Mouse (Mus musculus): ENCODE measurements at regions not wholly inside any gene's neighbourhood (a gene's known extent, or its start where the extent isn't known, plus 50 kb on each side); places are given as distances from the start of the nearest gene placed in this dataset.

DNA sequence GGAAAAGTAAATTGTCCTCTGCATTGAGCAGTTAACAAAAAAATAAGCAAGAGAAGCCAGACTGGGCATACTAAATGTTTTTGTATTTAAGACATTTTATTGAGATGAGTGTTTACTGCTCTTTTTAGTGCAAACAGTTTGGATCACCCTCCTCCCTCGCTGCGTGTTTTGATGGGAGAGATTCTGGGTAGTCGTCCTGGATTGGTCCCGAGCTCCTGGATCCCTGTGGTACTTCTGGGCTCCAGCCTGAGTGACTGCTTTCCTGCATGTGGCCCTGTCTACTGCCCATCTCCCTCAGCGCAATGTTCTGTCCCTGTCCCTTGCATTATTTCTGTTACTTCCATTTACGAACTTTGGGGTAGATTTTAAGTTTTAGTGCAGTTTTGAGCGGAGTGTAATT is 179.9 kb upstream of the Tle4 start:
- H3K27ac ChIP-seq: no peak overlapping the region
- no peaks in the 10 kb centered on the region for H3K9me3 ChIP-seq
- no peak for ATAC-seq (ENCODE audit: borderline replicate concordance, extremely low read depth, low FRiP score, low TSS enrichment)
- H3K4me2 ChIP-seq: no peak overlapping the region
- peaks cover 34% of the 10 kb centered on the region; the same call in 1 of the 2 replicates for H3K27me3 ChIP-seq
- no peak overlapping the region for H3K4me3 ChIP-seq
- H3K36me3 ChIP-seq: no peaks in the 10 kb centered on the region
- WGBS: 31% methylated on average over 7 of the region's 7 CpGs
- no peaks in the 10 kb centered on the region for H3K4me1 ChIP-seq
- H3K9ac ChIP-seq: no peak overlapping the region

GRCm38 (mm10) chr19:14777198-14777597 is 179.3 kb upstream of the Tle4 start:
- Histone ChIP-seq H3K27me3 (peaks cover 30% of the 10 kb centered on the region; the same call in 1 of the 2 replicates), H3K9ac (no peak overlapping the region), H3K27ac (no peak overlapping the region), H3K9me3 (no peaks in the 10 kb centered on the region), H3K4me1 (no peaks in the 10 kb centered on the region), H3K4me2 (no peak overlapping the region), H3K4me3 (no peak overlapping the region), H3K36me3 (no peaks in the 10 kb centered on the region)
- ATAC-seq (ENCODE audit: borderline replicate concordance, extremely low read depth, low FRiP score, low TSS enrichment): no peak
- WGBS: 13% methylated on average over 10 of the region's 10 CpGs

GRCm38 (mm10) chr19:14776791-14777190 is 178.9 kb upstream of the Tle4 start:
- peaks cover 29% of the 10 kb centered on the region; the same call in 1 of the 2 replicates for H3K27me3 ChIP-seq
- H3K36me3 ChIP-seq: no peaks in the 10 kb centered on the region
- 67% methylated on average over 5 of the region's 5 CpGs for WGBS
- ATAC-seq (ENCODE audit: borderline replicate concordance, extremely low read depth, low FRiP score, low TSS enrichment): no peak
- no peaks in the 10 kb centered on the region for H3K9me3 ChIP-seq
- no peak overlapping the region for H3K27ac ChIP-seq
- no peak overlapping the region for H3K9ac ChIP-seq
- no peak overlapping the region for H3K4me3 ChIP-seq
- H3K4me2 ChIP-seq: no peak overlapping the region
- no peaks in the 10 kb centered on the region for H3K4me1 ChIP-seq

- Histone ChIP-seq H3K9me3 (no peaks in the 10 kb centered on the region), H3K27me3 (peaks cover 13% of the 10 kb centered on the region; the same call in 1 of the 2 replicates), H3K4me1 (no peaks in the 10 kb centered on the region), H3K27ac (no peak overlapping the region), H3K4me2 (no peak overlapping the region), H3K9ac (no peak overlapping the region), H3K4me3 (no peak overlapping the region), H3K36me3 (no peaks in the 10 kb centered on the region)
- no peak for ATAC-seq (ENCODE audit: borderline replicate concordance, extremely low read depth, low FRiP score, low TSS enrichment)
- 67% methylated on average over 2 of the region's 2 CpGs for WGBS
Measured at GRCm38 (mm10) chr19:14772794-14773193, 174.9 kb upstream of the Tle4 start.

DNA sequence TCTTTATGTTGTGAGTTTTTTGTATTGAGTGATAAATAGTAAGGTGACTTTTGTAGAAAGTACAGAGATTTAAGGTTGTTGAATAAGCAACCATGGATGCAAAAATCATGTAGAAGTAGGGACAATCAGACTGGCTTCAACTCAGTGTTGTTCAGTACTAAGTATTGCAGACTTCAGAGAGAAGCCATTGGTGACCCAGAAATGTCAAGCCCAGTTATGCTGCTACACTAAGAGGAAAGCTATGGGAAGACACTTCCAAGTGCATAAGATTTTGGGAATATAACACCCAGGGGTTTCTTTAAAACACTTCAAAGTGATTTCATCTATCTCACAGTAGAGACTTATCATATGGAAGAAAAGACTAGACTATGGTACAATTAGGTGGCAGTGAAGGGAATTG is 154.8 kb upstream of the Tle4 start:
- no peaks in the 10 kb centered on the region for H3K4me1 ChIP-seq
- no peaks in the 10 kb centered on the region for H3K9me3 ChIP-seq
- ATAC-seq (ENCODE audit: borderline replicate concordance, extremely low read depth, low FRiP score, low TSS enrichment): no peak

DNA sequence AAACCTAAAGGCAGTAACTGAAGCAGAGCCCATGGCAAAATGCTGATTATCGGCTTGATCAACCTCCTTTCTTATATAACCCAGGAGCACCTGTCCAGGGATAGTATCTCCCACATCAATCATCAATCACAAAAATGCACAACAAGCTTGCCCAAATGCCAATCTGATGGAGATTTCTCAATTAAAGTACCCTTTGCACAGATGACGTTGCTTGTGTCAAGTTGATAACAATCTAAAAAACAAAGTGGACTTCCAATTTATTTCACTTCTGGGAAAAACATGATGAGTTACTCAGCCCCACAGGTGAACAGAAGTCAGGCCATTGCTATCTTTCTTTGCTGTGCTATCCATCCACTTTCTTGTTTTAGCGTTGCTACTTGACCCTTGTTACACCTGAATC is 144.5 kb upstream of the Tle4 start:
- H3K9me3 ChIP-seq: no peaks in the 10 kb centered on the region
- no peak overlapping the region for H3K4me2 ChIP-seq
- no peaks in the 10 kb centered on the region for H3K36me3 ChIP-seq
- no peak for ATAC-seq (ENCODE audit: borderline replicate concordance, extremely low read depth, low FRiP score, low TSS enrichment)
- H3K4me3 ChIP-seq: no peak overlapping the region
- H3K27me3 ChIP-seq: peaks cover 23% of the 10 kb centered on the region
- H3K9ac ChIP-seq: no peak overlapping the region
- no peak overlapping the region for H3K27ac ChIP-seq
- WGBS: 82% methylated on average over 3 of the region's 3 CpGs
- H3K4me1 ChIP-seq: no peaks in the 10 kb centered on the region

More for the DNA sequence above, 154.8 kb upstream of the Tle4 start:
- Histone ChIP-seq H3K27me3 (peaks cover 6% of the 10 kb centered on the region; the same call in 1 of the 2 replicates), H3K4me3 (no peak overlapping the region), H3K27ac (no peak overlapping the region), H3K9ac (no peak overlapping the region), H3K36me3 (no peaks in the 10 kb centered on the region), H3K4me2 (no peak overlapping the region)

- no peak overlapping the region for H3K4me2 ChIP-seq
- no peak overlapping the region for H3K9ac ChIP-seq
- H3K36me3 ChIP-seq: no peaks in the 10 kb centered on the region
- ATAC-seq (ENCODE audit: borderline replicate concordance, extremely low read depth, low FRiP score, low TSS enrichment): no peak
- 91% methylated on average over 1 of the region's 1 CpGs for WGBS
- no peaks in the 10 kb centered on the region for H3K4me1 ChIP-seq
- no peaks in the 10 kb centered on the region for H3K9me3 ChIP-seq
- no peak overlapping the region for H3K27ac ChIP-seq
- H3K27me3 ChIP-seq: peaks cover 12% of the 10 kb centered on the region; the same call in 1 of the 2 replicates
- no peak overlapping the region for H3K4me3 ChIP-seq
Measured at GRCm38 (mm10) chr19:14740936-14741335, 143.1 kb upstream of the Tle4 start.

GRCm38 (mm10) chr19:14740139-14740538 is 142.3 kb upstream of the Tle4 start:
- peak; percentile 98 for ATAC-seq (ENCODE audit: borderline replicate concordance, extremely low read depth, low FRiP score, low TSS enrichment)
- H3K4me3 ChIP-seq: no peak overlapping the region
- H3K36me3 ChIP-seq: no peaks in the 10 kb centered on the region

DNA sequence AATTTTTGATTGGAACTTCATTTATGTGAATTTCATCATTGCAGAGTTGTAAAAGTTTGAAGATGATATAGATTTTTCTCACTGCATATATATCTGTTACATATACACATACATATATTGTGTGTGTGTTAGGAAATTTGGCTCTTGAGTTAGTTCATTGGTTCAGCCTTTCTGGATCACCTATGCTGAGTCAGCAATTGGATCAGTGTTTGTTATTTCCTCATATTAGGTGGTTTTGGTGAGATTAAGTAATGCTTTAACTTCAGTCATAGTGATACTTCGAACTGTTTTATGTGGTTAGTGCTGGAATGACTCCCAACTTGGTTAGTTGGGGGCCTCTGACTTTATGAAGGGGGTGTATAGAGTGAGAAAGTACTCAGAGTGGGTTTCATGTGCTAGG is 138.7 kb upstream of the Tle4 start:
- no peaks in the 10 kb centered on the region for H3K36me3 ChIP-seq
- H3K4me3 ChIP-seq: no peak overlapping the region
- H3K27me3 ChIP-seq: peaks cover 4% of the 10 kb centered on the region; the same call in 1 of the 2 replicates
- no peaks in the 10 kb centered on the region for H3K9me3 ChIP-seq
- no peak overlapping the region for H3K27ac ChIP-seq
- H3K9ac ChIP-seq: no peak overlapping the region
- no peak overlapping the region for H3K4me2 ChIP-seq
- ATAC-seq (ENCODE audit: borderline replicate concordance, extremely low read depth, low FRiP score, low TSS enrichment): no peak
- H3K4me1 ChIP-seq: no peaks in the 10 kb centered on the region
- WGBS: 90% methylated on average over 1 of the region's 1 CpGs

More at GRCm38 (mm10) chr19:14740139-14740538, 142.3 kb upstream of the Tle4 start:
- 66% methylated on average over 1 of the region's 1 CpGs for WGBS
- Histone ChIP-seq H3K4me1 (no peaks in the 10 kb centered on the region), H3K4me2 (no peak overlapping the region), H3K27me3 (peaks cover 9% of the 10 kb centered on the region; the same call in 1 of the 2 replicates), H3K27ac (no peak overlapping the region), H3K9me3 (no peaks in the 10 kb centered on the region), H3K9ac (no peak overlapping the region)

GRCm38 (mm10) chr19:14725329-14725728 is 127.5 kb upstream of the Tle4 start:
- Histone ChIP-seq H3K27ac (no peak overlapping the region), H3K9me3 (no peaks in the 10 kb centered on the region), H3K27me3 (0 out of 2 replicates have a peak, but pooled peaks cover 9% of the 10 kb centered on the region), H3K4me3 (no peak overlapping the region), H3K4me2 (no peak overlapping the region), H3K9ac (no peak overlapping the region), H3K36me3 (no peaks in the 10 kb centered on the region), H3K4me1 (no peaks in the 10 kb centered on the region)
- ATAC-seq (ENCODE audit: borderline replicate concordance, extremely low read depth, low FRiP score, low TSS enrichment): no peak
- WGBS: 31% methylated on average over 3 of the region's 3 CpGs

DNA sequence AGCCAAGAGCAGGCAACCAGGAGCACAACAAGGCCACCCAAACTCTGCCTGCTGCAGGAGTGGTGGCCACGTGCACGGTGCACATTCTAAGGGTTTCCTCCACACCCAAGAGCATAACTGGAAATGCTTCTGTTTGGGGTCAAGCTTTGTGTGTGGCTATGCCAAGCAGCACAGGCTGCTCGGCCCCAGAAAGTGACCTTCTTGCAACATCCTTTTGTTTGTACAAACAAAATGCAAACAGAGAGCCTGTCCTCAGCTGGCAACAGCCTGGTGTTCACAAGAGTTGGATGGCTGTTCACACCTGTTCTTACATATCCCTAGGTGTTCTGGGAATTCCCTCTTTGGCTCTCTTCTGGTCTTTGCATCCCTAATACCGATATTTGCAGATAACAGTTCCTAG is 126.8 kb upstream of the Tle4 start:
- ATAC-seq (ENCODE audit: borderline replicate concordance, extremely low read depth, low FRiP score, low TSS enrichment): no peak
- no peak overlapping the region for H3K27ac ChIP-seq
- H3K4me3 ChIP-seq: no peak overlapping the region
- H3K36me3 ChIP-seq: no peaks in the 10 kb centered on the region
- 0 out of 2 replicates have a peak, but pooled peaks cover 4% of the 10 kb centered on the region for H3K27me3 ChIP-seq
- no peaks in the 10 kb centered on the region for H3K9me3 ChIP-seq
- no peak overlapping the region for H3K4me2 ChIP-seq
- WGBS: 52% methylated on average over 4 of the region's 4 CpGs
- H3K4me1 ChIP-seq: no peaks in the 10 kb centered on the region
- no peak overlapping the region for H3K9ac ChIP-seq

DNA sequence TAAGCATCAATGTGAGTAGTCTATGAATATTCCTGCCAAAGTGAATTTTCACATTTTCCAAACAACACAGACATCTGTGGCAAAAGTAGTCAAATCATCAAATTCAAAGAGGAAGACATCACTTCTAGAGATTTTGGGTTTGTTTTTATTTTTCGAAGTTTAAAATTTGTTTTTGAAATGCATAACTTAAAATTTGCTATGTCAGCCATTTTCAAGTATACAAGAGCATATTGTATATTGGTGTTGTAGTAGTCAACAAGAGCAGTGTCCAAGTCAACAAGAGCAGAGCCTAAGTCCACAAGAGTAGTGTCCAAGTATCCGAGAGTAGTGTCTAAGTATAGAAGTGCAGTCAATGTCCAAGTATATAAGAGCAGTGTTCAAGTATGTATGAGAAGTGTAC is 107.9 kb upstream of the Tle4 start:
- Histone ChIP-seq H3K9ac (no peak overlapping the region), H3K4me2 (no peak overlapping the region), H3K27ac (no peak overlapping the region), H3K9me3 (no peaks in the 10 kb centered on the region), H3K4me1 (no peaks in the 10 kb centered on the region), H3K4me3 (no peak overlapping the region), H3K27me3 (no peaks in the 10 kb centered on the region), H3K36me3 (no peaks in the 10 kb centered on the region)
- ATAC-seq (ENCODE audit: borderline replicate concordance, extremely low read depth, low FRiP score, low TSS enrichment): no peak
- 74% methylated on average over 2 of the region's 2 CpGs for WGBS

DNA sequence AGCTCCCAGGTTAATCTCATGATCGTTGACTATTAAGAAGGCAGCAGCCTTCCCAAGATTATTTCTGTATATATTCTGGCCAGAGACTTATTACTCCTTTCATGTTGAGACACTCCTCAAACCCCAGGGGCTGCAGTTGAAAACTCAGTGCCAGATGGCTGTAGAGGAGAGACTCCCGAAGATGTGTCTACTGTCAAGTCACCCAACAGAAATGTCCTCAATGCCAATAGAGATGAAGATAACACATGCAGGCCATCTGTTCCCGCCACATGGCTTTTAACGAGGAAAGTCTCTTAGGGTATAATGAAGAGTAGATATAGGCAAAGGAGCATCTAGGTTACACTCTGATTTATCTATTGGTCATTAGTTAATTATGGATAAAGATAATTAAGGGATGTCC is 103.3 kb upstream of the Tle4 start:
- Histone ChIP-seq H3K4me3 (no peak overlapping the region), H3K4me1 (no peaks in the 10 kb centered on the region), H3K36me3 (no peaks in the 10 kb centered on the region), H3K27ac (no peak overlapping the region), H3K9ac (no peak overlapping the region), H3K4me2 (no peak overlapping the region), H3K27me3 (no peaks in the 10 kb centered on the region), H3K9me3 (no peaks in the 10 kb centered on the region)
- WGBS: 83% methylated on average over 4 of the region's 4 CpGs
- ATAC-seq (ENCODE audit: borderline replicate concordance, extremely low read depth, low FRiP score, low TSS enrichment): no peak
